ENCODE assay signal across 21 mouse cellular contexts in the genomic region with DNA sequence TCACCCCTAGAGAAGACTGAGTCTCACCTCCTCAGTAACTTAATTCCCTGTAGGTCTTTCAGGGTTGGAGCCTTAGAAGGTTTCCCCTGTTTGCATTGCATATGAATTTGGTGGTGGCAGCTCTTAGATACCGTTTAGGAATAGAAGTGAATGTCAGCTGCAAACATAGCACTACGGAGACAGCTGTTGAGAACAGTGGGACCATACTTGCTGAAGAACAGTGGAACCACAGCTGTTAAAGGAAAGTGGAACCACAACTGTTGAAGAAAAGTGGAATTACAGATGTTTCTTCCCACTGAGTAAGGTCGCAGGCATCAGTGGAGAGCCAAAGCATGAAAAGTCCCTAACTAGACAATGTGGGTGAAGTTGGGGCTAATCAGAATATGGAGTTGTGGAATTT.
"Had no signal": no experiment of that assay in that cellular context is flagged by ENCODE, and none has a peak within 500 bp of the region (broad histone marks: within the 10 kb centered on the region; RNA-seq: fewer than 3 reads in every experiment).

No protein-coding gene starts in this region.

- DNase-seq: liver, postnatal 0 days; lung, adult 2 months; lung, postnatal 14 days; lung, postnatal 36 days; retina, postnatal 1 day; right cerebral cortex, adult 18-20 months; right cerebral cortex, postnatal 25 days; right cerebral cortex, postnatal 4 days; spleen, adult 18-20 months; thymus, adult 18-20 months; thymus, postnatal 14 days; thymus, postnatal 36 days had no signal

- H3K9ac ChIP-seq: liver, postnatal 0 days; lung, embryonic 15.5 days; midbrain, embryonic 13.5 days; midbrain, embryonic 15.5 days; neural tube, embryonic 13.5 days; neural tube, embryonic 15.5 days had no signal

- H3K4me3 ChIP-seq: lung, embryonic 15.5 days; megakaryocyte, embryonic 14.5 days; midbrain, embryonic 13.5 days; midbrain, embryonic 15.5 days; neural tube, embryonic 13.5 days; neural tube, embryonic 15.5 days had no signal

- ATAC-seq: liver, postnatal 0 days; lung, postnatal 0 days; midbrain, embryonic 13.5 days; midbrain, embryonic 15.5 days had no signal

- H3K27me3 ChIP-seq: lung, embryonic 15.5 days; megakaryocyte, embryonic 14.5 days; midbrain, embryonic 13.5 days; midbrain, embryonic 15.5 days; neural tube, embryonic 13.5 days; neural tube, embryonic 15.5 days had no signal

- H3K27ac ChIP-seq: lung, embryonic 15.5 days; macrophage; midbrain, embryonic 13.5 days; midbrain, embryonic 15.5 days; neural tube, embryonic 13.5 days; neural tube, embryonic 15.5 days had no signal

- H3K4me2 ChIP-seq: lung, embryonic 15.5 days; midbrain, embryonic 11.5 days; midbrain, embryonic 13.5 days; midbrain, embryonic 15.5 days; neural tube, embryonic 13.5 days; neural tube, embryonic 15.5 days had no signal

- H3K9me3 ChIP-seq: lung, embryonic 15.5 days; megakaryocyte, embryonic 14.5 days; midbrain, embryonic 13.5 days; midbrain, embryonic 15.5 days; neural tube, embryonic 13.5 days; neural tube, embryonic 15.5 days had no signal

- H3K36me3 ChIP-seq: lung, embryonic 15.5 days; midbrain, embryonic 13.5 days; midbrain, embryonic 15.5 days; neural tube, embryonic 13.5 days; neural tube, embryonic 15.5 days had no signal
